Mouse (Mus musculus) liver, embryonic 16.5 days (tissue): Measurements from ENCODE around the gene Dnaja4. TPM values are rescaled to one million over a fixed set of nuclear protein-coding genes. Genes with fewer than 3 reads are reported as not detected.

Experiments used
- ATAC-seq: fragments of 200-750 bp; cut with Nextera tagmentation; 2 replicates; pipeline ENCODE4 v1.8.0; 2017; ENCODE audit warnings: low read depth, mild to moderate bottlenecking, moderate number of reproducible peaks, moderate library complexity
- H3K27ac ChIP-seq: fragments of 300-500 bp; sonication (generic); 2 replicates; pipeline ENCODE4 v1.5.1; 2014; ENCODE audit warnings: mild to moderate bottlenecking, low read length
- H3K27me3 ChIP-seq: fragments of 300-500 bp; sonication (generic); 2 replicates; pipeline ENCODE4 v1.6.1; 2014; ENCODE audit warnings: low read depth, low read length, mixed read lengths; ENCODE audit not compliant: control insufficient read depth, insufficient read depth
- H3K36me3 ChIP-seq: fragments of 300-500 bp; sonication (generic); 2 replicates; pipeline ENCODE4 v1.6.1; 2014; ENCODE audit warnings: mild to moderate bottlenecking; ENCODE audit not compliant: control insufficient read depth, insufficient read depth
- H3K4me1 ChIP-seq: fragments of 300-500 bp; sonication (generic); 2 replicates; pipeline ENCODE4 v1.6.1; 2014; ENCODE audit warnings: low read depth, low read length, mixed read lengths; ENCODE audit not compliant: control insufficient read depth
- H3K4me2 ChIP-seq: fragments of 300-500 bp; sonication (generic); 2 replicates; pipeline ENCODE4 v1.6.1; 2014; ENCODE audit warnings: low read depth, low read length, mixed read lengths
- H3K4me3 ChIP-seq: fragments of 300-500 bp; sonication (generic); 2 replicates; pipeline ENCODE4 v1.5.1; 2014; ENCODE audit warnings: low read depth, mild to moderate bottlenecking, low read length
- H3K9ac ChIP-seq: fragments of 300-500 bp; sonication (generic); 2 replicates; pipeline ENCODE4 v1.6.1; 2014; ENCODE audit warnings: low read depth, low read length
- H3K9me3 ChIP-seq: fragments of 300-500 bp; sonication (generic); replicated peaks from 2 replicates; pipeline ENCODE4 v1.6.1; 2016; ENCODE audit warnings: low read length; ENCODE audit not compliant: control insufficient read depth
- WGBS: fragments of 180-500 bp; shearing (Covaris S2); extraction: QIAGEN DNeasy Blood & Tissue Kit; methylation state at CpG from one replicate; pipeline ENCODE4 v1.1.7; 2014; ENCODE audit not compliant: insufficient replicate concordance; 5-methylcytosine and 5-hydroxymethylcytosine counted together
- polyA plus RNA-seq: library from polyadenylated mRNA; unstranded; fragments of >200 nt; fragmentation: Nextera tagmentation; extraction: Ambion mirVana; gene quantifications from 2 replicates; pipeline ENCODE4 v1.2.1, GENCODE M21; 2015

The Dnaja4 gene
- polyA plus RNA-seq, 1 experiment from 2014 or later = 18.4 TPM

GRCm38 (mm10) chr9:54734639-54735252 lies 36.1 kb downstream of the Dnaja4 start:
- peaks cover 16% of the 10 kb centered on the region for H3K4me1 ChIP-seq
- H3K36me3 ChIP-seq = peaks cover 3% of the 10 kb centered on the region; the same call in 1 of the 2 replicates
- WGBS = 18% methylated on average over 11 of the region's 11 CpGs
- no peaks in the 10 kb centered on the region for H3K9me3 ChIP-seq
- peak overlapping the region; percentile 36 for H3K9ac ChIP-seq
- H3K4me2 ChIP-seq = peak overlapping the region; percentile 71
- H3K4me3 ChIP-seq = peak overlapping the region; percentile 73
- ATAC-seq = no peak
- no peaks in the 10 kb centered on the region for H3K27me3 ChIP-seq
- H3K27ac ChIP-seq = no peak overlapping the region

- H3K4me2 ChIP-seq = peak overlapping the region; percentile 12; the same call in 1 of the 2 replicates
- no peak overlapping the region for H3K27ac ChIP-seq
- no peaks in the 10 kb centered on the region for H3K36me3 ChIP-seq
- H3K9ac ChIP-seq = no peak overlapping the region
- 15% methylated on average over 9 of the region's 9 CpGs for WGBS
- H3K4me3 ChIP-seq = no peak overlapping the region
- H3K4me1 ChIP-seq = peaks cover 16% of the 10 kb centered on the region
- no peak for ATAC-seq
- no peaks in the 10 kb centered on the region for H3K27me3 ChIP-seq
- no peaks in the 10 kb centered on the region for H3K9me3 ChIP-seq
Observed at GRCm38 (mm10) chr9:54736284-54736701, 37.6 kb downstream of the Dnaja4 start.

GRCm38 (mm10) chr9:54738376-54738775 lies 39.7 kb downstream of the Dnaja4 start:
- no peak for ATAC-seq
- 27% methylated on average over 3 of the region's 3 CpGs for WGBS

GRCm38 (mm10) chr9:54743891-54744290 lies 45.2 kb downstream of the Dnaja4 start:
- Histone ChIP-seq H3K27ac (no peak overlapping the region), H3K9me3 (no peaks in the 10 kb centered on the region), H3K9ac (no peak overlapping the region), H3K36me3 (no peaks in the 10 kb centered on the region), H3K4me2 (no peak overlapping the region), H3K4me1 (no peaks in the 10 kb centered on the region), H3K4me3 (no peak overlapping the region), H3K27me3 (no peaks in the 10 kb centered on the region)
- WGBS = 33% methylated on average over 4 of the region's 4 CpGs
- ATAC-seq = no peak

More at GRCm38 (mm10) chr9:54738376-54738775, 39.7 kb downstream of the Dnaja4 start:
- H3K9me3 ChIP-seq = no peaks in the 10 kb centered on the region
- H3K4me2 ChIP-seq = no peak overlapping the region
- H3K27me3 ChIP-seq = no peaks in the 10 kb centered on the region
- H3K27ac ChIP-seq = no peak overlapping the region
- H3K9ac ChIP-seq = no peak overlapping the region
- H3K4me3 ChIP-seq = no peak overlapping the region
- no peaks in the 10 kb centered on the region for H3K36me3 ChIP-seq
- peaks cover 11% of the 10 kb centered on the region for H3K4me1 ChIP-seq

- no peak for ATAC-seq
- WGBS = 61% methylated on average over 13 of the region's 13 CpGs
- Histone ChIP-seq H3K4me1 (no peaks in the 10 kb centered on the region), H3K4me2 (no peak overlapping the region), H3K9ac (no peak overlapping the region), H3K36me3 (no peaks in the 10 kb centered on the region), H3K4me3 (no peak overlapping the region), H3K9me3 (no peaks in the 10 kb centered on the region), H3K27ac (no peak overlapping the region), H3K27me3 (no peaks in the 10 kb centered on the region)
Observed at GRCm38 (mm10) chr9:54745740-54746370, 47.2 kb downstream of the Dnaja4 start.

GRCm38 (mm10) chr9:54750215-54750981 lies 51.7 kb downstream of the Dnaja4 start:
- Histone ChIP-seq H3K9ac (no peak overlapping the region), H3K4me2 (no peak overlapping the region), H3K9me3 (no peaks in the 10 kb centered on the region), H3K4me1 (no peaks in the 10 kb centered on the region), H3K27ac (no peak overlapping the region), H3K27me3 (no peaks in the 10 kb centered on the region), H3K36me3 (no peaks in the 10 kb centered on the region), H3K4me3 (no peak overlapping the region)
- no peak for ATAC-seq
- WGBS = 40% methylated on average over 7 of the region's 7 CpGs

- Histone ChIP-seq H3K36me3 (no peaks in the 10 kb centered on the region), H3K27me3 (no peaks in the 10 kb centered on the region), H3K4me1 (no peaks in the 10 kb centered on the region), H3K4me3 (no peak overlapping the region), H3K4me2 (no peak overlapping the region), H3K27ac (no peak overlapping the region), H3K9me3 (no peaks in the 10 kb centered on the region), H3K9ac (no peak overlapping the region)
- WGBS = 72% methylated on average over 2 of the region's 2 CpGs
- ATAC-seq = no peak
Observed at GRCm38 (mm10) chr9:54751684-54752083, 53.0 kb downstream of the Dnaja4 start.

GRCm38 (mm10) chr9:54752201-54752943 lies 53.7 kb downstream of the Dnaja4 start:
- H3K9ac ChIP-seq = no peak overlapping the region
- ATAC-seq = no peak

More at GRCm38 (mm10) chr9:54752201-54752943, 53.7 kb downstream of the Dnaja4 start:
- Histone ChIP-seq H3K9me3 (no peaks in the 10 kb centered on the region), H3K4me2 (no peak overlapping the region), H3K4me1 (no peaks in the 10 kb centered on the region), H3K36me3 (no peaks in the 10 kb centered on the region), H3K4me3 (no peak overlapping the region), H3K27ac (no peak overlapping the region), H3K27me3 (no peaks in the 10 kb centered on the region)
- 55% methylated on average over 21 of the region's 21 CpGs for WGBS
